Mouse (Mus musculus) myocyte (in vitro differentiated cells): ENCODE measurements around the gene Kcnc1.

Experiments
- CEBPB ChIP-seq: IDR thresholded peaks from 2 replicates; pipeline ENCODE4 v1.6.1; 2011; ENCODE audit warnings: mild to moderate bottlenecking, moderate library complexity; ENCODE audit not compliant: poor library complexity, insufficient read depth, severe bottlenecking
- POLR2A ChIP-seq: IDR thresholded peaks from one replicate; pipeline ENCODE4 v1.6.1; 2011; ENCODE audit warnings: low read depth, mild to moderate bottlenecking, control low read depth, moderate library complexity; ENCODE audit not compliant: insufficient read length
- POLR2AphosphoS2 ChIP-seq: IDR thresholded peaks from one replicate; pipeline ENCODE4 v1.6.1; 2011; ENCODE audit warnings: low read depth, control low read depth; ENCODE audit not compliant: insufficient read length
- TCF12 ChIP-seq: IDR thresholded peaks from one replicate; pipeline ENCODE4 v1.6.1; 2011; ENCODE audit warnings: mild to moderate bottlenecking, control low read depth; ENCODE audit not compliant: poor library complexity, insufficient read depth, severe bottlenecking
- USF1 ChIP-seq: IDR thresholded peaks from one replicate; pipeline ENCODE4 v1.6.1; 2011; ENCODE audit warnings: low read depth, mild to moderate bottlenecking, control low read depth, moderate library complexity

DNA sequence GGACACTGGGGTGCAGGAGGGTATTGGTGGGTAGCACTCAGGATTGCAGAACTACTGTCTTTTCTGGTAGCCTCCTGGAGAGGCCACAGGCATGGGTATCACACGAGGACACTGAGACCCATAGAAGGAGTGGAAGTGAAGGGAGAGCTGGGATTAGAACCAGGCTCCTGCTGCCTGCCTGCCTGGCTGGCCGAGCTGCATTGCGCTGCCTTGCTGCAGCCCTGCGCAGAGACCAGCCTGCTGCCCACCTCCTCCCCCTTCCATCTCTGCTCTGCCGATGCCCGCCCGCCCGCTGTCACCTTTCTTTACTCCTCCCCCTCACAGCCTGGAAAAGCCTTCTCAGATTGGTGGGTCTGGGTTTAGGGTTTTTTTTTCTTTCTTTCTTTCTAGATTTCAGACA, 4.0 kb downstream of the Kcnc1 start:
- TF ChIP-seq TCF12, result no peak
- TF ChIP-seq CEBPB, result no peak
- TF ChIP-seq USF1, result no peak
- no peak for TF ChIP-seq POLR2A
- no peak for TF ChIP-seq POLR2AphosphoS2
